Mouse (Mus musculus): Measurements from ENCODE around the gene Nms. TPM values are rescaled to one million over a fixed set of nuclear protein-coding genes. Genes with fewer than 3 reads are reported as not detected.

The Nms gene
- polyA plus RNA-seq (2014; fragmentation: Illumina TruSeq; extraction: RNeasy Lipid Tissue Mini Kit (QIAGEN cat#74804); ENCODE audit: low read depth, low replicate concordance), result not detected

DNA sequence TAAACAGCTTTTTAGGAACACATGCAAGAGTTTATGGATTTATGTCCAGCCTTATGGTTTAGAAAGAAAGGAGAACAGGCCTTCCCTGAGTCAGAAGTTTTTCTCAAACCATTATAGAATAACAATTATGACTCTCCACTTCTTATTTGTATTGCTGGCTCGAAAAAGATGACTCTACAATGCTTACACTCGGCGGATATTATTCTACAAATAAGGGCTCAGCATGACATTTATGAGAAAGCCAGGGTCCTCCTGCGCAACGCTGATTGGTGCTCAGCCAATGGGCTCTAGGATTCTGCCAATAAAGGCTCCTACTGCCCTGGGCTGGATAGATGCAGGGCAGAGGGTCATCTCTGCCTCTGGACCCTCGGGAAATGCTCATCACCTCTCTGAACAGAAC lies at the start of gene Nms:
Gene Nms, plus strand, starts transcription at position 301 of the 400 bp plus-strand sequence.

DNA sequence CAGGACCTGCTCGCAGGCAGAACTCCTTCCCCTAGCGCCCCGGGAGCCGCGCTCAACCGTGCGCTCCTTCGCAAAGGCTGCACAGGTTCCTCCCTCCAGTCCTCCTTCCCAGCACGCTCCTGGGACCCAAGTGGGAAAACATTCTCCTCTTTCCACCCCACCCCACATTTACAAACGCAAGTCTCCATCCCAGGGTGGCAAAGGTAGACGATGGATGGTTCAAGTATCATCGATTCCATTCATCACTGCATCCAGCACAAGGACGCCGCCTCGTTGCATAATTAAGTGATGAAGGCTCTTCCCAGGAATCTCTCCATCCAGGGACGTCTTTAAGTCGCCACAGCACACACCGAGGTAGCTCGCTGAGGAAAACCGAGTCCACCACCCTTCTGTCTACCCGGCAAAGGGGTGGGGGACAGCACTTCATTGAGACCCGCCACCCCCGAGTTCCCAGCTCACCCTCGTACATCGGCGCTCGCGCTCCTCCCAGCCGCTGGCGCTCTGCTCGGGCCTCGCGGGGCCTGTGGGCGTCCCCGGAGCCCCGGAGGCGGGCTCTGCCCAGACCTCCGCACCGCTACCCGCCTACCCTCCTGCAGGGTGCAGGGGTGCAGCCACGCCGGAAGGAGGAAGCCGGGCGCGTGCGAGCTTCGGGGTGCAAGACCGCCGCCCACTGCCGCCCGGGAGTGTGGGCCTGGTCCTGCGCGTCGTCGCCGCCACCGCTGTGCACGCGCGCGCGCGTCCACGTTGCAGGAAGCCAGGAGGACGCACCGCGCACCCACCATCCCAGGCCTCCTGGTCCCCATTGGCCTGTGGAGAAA lies 41.3 kb upstream of the Nms start, which contains the start of gene Chst10:
Gene Chst10, minus strand, starts transcription at position 731 of the 818 bp plus-strand sequence.

DNA sequence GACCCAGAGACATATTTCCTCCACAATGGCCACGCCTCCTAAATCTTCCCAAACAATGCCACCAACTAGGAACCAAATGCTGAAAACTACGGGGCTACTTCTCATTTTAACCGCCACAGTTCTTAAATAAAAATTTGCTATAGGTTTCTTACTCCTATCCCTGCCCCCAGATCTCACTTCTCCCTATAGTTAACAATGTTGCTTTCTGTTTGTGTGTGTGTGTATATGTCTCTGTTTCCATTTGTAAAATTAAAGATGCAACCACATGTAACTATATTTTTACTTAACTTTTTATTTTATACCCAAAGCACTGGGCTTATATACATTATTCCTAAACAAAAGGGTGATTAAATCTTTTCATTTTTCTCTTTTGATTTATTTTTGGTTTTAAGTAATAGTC lies 46.4 kb downstream of the Nms start, which contains the start of gene Pdcl3:
Gene Pdcl3, plus strand, starts transcription at position 301 of the 400 bp plus-strand sequence.

Other genes starting within 250 kb of the Nms start
- gene Lonrf2, start 102.4 kb upstream of the Nms start, polyA plus RNA-seq (2014; fragmentation: Illumina TruSeq; extraction: RNeasy Lipid Tissue Mini Kit (QIAGEN cat#74804); ENCODE audit: low read depth, low replicate concordance), result not detected
- gene Chst10, start 41.0 kb upstream of the Nms start, polyA plus RNA-seq (2014; fragmentation: Illumina TruSeq; extraction: RNeasy Lipid Tissue Mini Kit (QIAGEN cat#74804); ENCODE audit: low read depth, low replicate concordance), result not detected
- 32.4 TPM for gene Pdcl3, start 46.5 kb downstream of the Nms start, polyA plus RNA-seq (2014; fragmentation: Illumina TruSeq; extraction: RNeasy Lipid Tissue Mini Kit (QIAGEN cat#74804); ENCODE audit: low read depth, low replicate concordance)

Measured in liver, adult 10 weeks (tissue).